Mouse (Mus musculus): Measurements from ENCODE around the gene Golga3. TPM values are rescaled to one million over a fixed set of nuclear protein-coding genes. Genes with fewer than 3 reads are reported as not detected.

Gene Golga3
- total and polyA plus RNA-seq, 3 experiments = 4.2 to 27.3 (median 21.3) TPM

- Histone ChIP-seq H3K4me3 (ENCODE audit: low read depth, low read length) (no peak overlapping the region), H3K9me3 (replicated peaks) (no peaks in the 10 kb centered on the region), H3K4me1 (ENCODE audit: insufficient read depth, low read depth, low read length) (no peaks in the 10 kb centered on the region), H3K27me3 (ENCODE audit: insufficient read depth, low read length) (no peaks in the 10 kb centered on the region), H3K36me3 (replicated peaks) (peaks cover 91% of the 10 kb centered on the region)
- ATAC-seq (ENCODE audit: extremely low read depth, insufficient number of reproducible peaks, low FRiP score, poor library complexity, severe bottlenecking) (no peak), DNase-seq (ENCODE audit: low spot score) (no peak)
- TF ChIP-seq CTCF (IDR thresholded peaks at IDR 0.05; ENCODE audit: low read depth, low read length) = no peak
- TF ChIP-seq TAL1 (conservative IDR thresholded peaks at IDR 0.05; ENCODE audit: low read depth, low read length) = no peak
- TF ChIP-seq GATA2 (IDR thresholded peaks at IDR 0.05; ENCODE audit: borderline replicate concordance, low read depth, low read length) = no peak
- TF ChIP-seq POLR2AphosphoS5 (IDR thresholded peaks at IDR 0.05; ENCODE audit: insufficient replicate concordance, low read depth, low read length) = no peak
- TF ChIP-seq GATA1 (IDR thresholded peaks at IDR 0.05; ENCODE audit: borderline replicate concordance, low read length) = no peak
Observed at GRCm38 (mm10) chr5:110244091-110244490, 67.6 kb downstream of the Golga3 start.

DNA sequence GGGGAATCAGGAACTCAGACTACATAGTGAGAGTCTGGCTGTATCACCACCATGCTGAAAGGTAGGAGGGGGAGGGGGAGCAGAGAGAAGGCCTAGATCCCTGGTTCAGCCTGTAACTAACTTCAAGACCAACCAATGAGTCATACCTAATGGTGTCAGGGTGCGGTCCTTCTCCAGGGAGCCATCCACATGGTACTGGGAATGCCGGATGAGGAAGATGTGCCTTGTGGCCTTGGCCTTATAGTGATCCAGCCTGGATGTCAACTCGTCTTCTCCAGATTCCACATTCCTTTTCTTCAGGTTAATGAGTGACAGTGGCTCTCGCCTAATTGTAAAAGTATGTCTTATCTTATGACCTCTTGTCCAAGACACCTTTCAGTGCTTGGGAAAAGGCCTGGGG, 90.4 kb downstream of the Golga3 start:
- Histone ChIP-seq H3K4me3 (ENCODE audit: low read depth, low read length) (no peak overlapping the region), H3K27me3 (ENCODE audit: insufficient read depth, low read length) (no peaks in the 10 kb centered on the region), H3K9me3 (replicated peaks) (no peaks in the 10 kb centered on the region), H3K4me1 (ENCODE audit: insufficient read depth, low read depth, low read length) (peaks cover 28% of the 10 kb centered on the region), H3K36me3 (replicated peaks) (peaks cover 52% of the 10 kb centered on the region)
- DNase-seq (ENCODE audit: low spot score) (no peak), ATAC-seq (ENCODE audit: extremely low read depth, insufficient number of reproducible peaks, low FRiP score, poor library complexity, severe bottlenecking) (no peak)
- TF ChIP-seq TAL1 (conservative IDR thresholded peaks at IDR 0.05; ENCODE audit: low read depth, low read length) (no peak), POLR2AphosphoS5 (IDR thresholded peaks at IDR 0.05; ENCODE audit: insufficient replicate concordance, low read depth, low read length) (no peak), GATA1 (IDR thresholded peaks at IDR 0.05; ENCODE audit: borderline replicate concordance, low read length) (no peak), GATA2 (IDR thresholded peaks at IDR 0.05; ENCODE audit: borderline replicate concordance, low read depth, low read length) (no peak), CTCF (IDR thresholded peaks at IDR 0.05; ENCODE audit: low read depth, low read length) (no peak)

DNA sequence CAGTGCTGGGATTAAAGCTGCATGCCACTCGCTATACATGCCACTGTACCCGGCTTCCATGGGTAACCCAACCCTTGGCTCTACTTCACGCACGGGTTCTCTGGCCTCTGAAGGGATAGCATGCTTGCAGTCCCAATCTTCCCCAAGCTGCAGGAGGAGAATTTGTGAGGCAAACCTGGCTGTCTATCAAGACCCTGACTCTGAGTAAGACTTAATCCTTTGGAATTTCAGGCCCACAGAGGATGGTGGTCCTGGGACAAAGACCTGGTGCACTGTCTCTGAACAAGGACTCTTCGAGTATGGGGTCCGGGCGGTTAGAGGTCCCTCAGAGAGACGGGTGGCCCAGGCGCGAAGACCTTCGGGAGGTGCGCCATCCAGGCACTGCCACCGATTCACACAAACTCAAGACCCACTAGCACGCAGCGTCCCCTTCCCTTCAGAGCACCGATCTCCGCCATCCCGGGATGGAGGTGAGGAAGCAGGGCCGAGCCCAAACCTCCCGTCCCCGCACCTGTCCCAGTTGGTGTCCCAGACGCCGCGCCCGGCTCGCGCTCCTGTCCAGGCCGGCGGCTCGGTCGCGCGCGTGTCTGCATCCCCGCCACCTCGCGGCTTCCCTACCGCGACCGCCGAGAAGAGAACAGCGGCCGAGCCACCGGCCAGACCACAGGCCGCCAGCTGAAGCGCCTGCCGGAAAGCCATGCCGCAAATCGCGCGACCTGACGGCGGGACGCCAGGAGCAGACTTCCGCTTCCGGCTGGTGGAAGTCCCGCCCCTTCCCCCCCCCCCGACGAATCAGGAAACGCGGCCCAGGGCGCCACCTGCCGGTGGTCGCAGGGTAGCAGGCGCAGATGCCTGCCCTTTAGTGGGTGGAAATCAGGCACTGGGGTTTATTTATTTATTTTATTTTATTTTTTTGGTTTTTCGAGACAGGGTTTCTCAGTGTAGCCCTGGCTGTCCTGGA, 92.9 kb downstream of the Golga3 start, which contains the start of gene Pgam5:
Pgam5 (minus strand) TSS at position 773 of the 961 bp plus-strand sequence.
- H3K9me3 ChIP-seq (replicated peaks) = no peaks in the 10 kb centered on the region
- ATAC-seq (ENCODE audit: extremely low read depth, insufficient number of reproducible peaks, low FRiP score, poor library complexity, severe bottlenecking) (peak; percentile 58), DNase-seq (ENCODE audit: low spot score) (peak; percentile 81)
- TF ChIP-seq GATA1 (IDR thresholded peaks at IDR 0.05; ENCODE audit: borderline replicate concordance, low read length) (no peak), CTCF (IDR thresholded peaks at IDR 0.05; ENCODE audit: low read depth, low read length) (0 out of 2 replicates have a peak, but pooled peaks have one; percentile 32)
- no peaks in the 10 kb centered on the region for H3K27me3 ChIP-seq (ENCODE audit: insufficient read depth, low read length)
- peaks cover 44% of the 10 kb centered on the region for H3K4me1 ChIP-seq (ENCODE audit: insufficient read depth, low read depth, low read length)
- peak within 1 kb of the TSS; percentile 99 for H3K4me3 ChIP-seq (ENCODE audit: low read depth, low read length)
- H3K36me3 ChIP-seq (replicated peaks) = peaks cover 52% of the 10 kb centered on the region

DNA sequence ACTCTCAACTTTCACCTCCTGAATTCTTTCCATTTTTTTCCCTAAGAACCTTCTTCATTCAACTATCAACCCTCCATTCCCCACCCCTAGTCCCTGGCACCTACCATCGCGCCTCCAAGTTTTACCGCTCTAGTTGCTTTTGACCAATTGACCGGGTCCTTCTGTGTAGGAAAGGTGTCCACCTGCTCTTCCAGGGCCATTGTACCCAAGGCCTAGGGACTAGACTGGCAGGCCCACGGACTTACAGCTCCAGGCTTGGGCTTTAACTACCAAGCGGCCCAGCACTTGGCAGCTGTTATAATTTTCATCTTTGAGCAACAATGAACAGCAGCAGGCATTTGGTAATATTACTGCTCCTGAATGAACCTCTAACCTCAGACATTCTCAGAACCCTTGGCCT, 93.7 kb downstream of the Golga3 start:
- H3K36me3 ChIP-seq (replicated peaks) = peaks cover 44% of the 10 kb centered on the region
- TF ChIP-seq CTCF (IDR thresholded peaks at IDR 0.05; ENCODE audit: low read depth, low read length) (no peak), GATA2 (IDR thresholded peaks at IDR 0.05; ENCODE audit: borderline replicate concordance, low read depth, low read length) (no peak), POLR2AphosphoS5 (IDR thresholded peaks at IDR 0.05; ENCODE audit: insufficient replicate concordance, low read depth, low read length) (no peak), TAL1 (conservative IDR thresholded peaks at IDR 0.05; ENCODE audit: low read depth, low read length) (no peak), GATA1 (IDR thresholded peaks at IDR 0.05; ENCODE audit: borderline replicate concordance, low read length) (no peak)
- H3K9me3 ChIP-seq (replicated peaks) = no peaks in the 10 kb centered on the region
- no peaks in the 10 kb centered on the region for H3K27me3 ChIP-seq (ENCODE audit: insufficient read depth, low read length)
- DNase-seq (ENCODE audit: low spot score) (no peak), ATAC-seq (ENCODE audit: extremely low read depth, insufficient number of reproducible peaks, low FRiP score, poor library complexity, severe bottlenecking) (no peak)
- H3K4me1 ChIP-seq (ENCODE audit: insufficient read depth, low read depth, low read length) = peaks cover 53% of the 10 kb centered on the region
- H3K4me3 ChIP-seq (ENCODE audit: low read depth, low read length) = no peak overlapping the region

GRCm38 (mm10) chr5:110274147-110274546, 97.6 kb downstream of the Golga3 start:
- DNase-seq (ENCODE audit: low spot score) = peak; percentile 25

DNA sequence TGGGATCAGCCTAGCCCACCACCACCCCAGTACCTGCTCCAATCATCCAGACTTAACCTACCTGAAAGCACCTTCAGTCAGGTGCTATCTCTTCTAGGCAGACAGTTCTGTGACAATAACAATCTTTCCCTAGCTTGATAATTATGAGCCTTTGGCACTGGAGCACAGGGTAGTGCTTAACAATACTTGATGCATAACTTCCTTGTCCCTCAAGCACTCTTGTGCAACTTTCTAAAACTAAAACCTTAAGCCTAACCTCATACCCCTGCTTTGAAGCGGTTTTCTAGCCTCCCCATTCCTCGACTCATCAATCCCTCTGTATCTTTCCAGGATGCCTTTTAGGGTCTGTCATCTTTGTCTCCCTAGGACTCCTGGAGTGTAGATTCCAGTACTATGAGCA, 98.3 kb downstream of the Golga3 start:
- TF ChIP-seq GATA2 (IDR thresholded peaks at IDR 0.05; ENCODE audit: borderline replicate concordance, low read depth, low read length) = no peak
- TF ChIP-seq POLR2AphosphoS5 (IDR thresholded peaks at IDR 0.05; ENCODE audit: insufficient replicate concordance, low read depth, low read length) = no peak
- TF ChIP-seq CTCF (IDR thresholded peaks at IDR 0.05; ENCODE audit: low read depth, low read length) = no peak
- no peak for TF ChIP-seq GATA1 (IDR thresholded peaks at IDR 0.05; ENCODE audit: borderline replicate concordance, low read length)
- TF ChIP-seq TAL1 (conservative IDR thresholded peaks at IDR 0.05; ENCODE audit: low read depth, low read length) = no peak
- peaks cover 44% of the 10 kb centered on the region for H3K36me3 ChIP-seq (replicated peaks)
- H3K27me3 ChIP-seq (ENCODE audit: insufficient read depth, low read length) = no peaks in the 10 kb centered on the region
- ATAC-seq (ENCODE audit: extremely low read depth, insufficient number of reproducible peaks, low FRiP score, poor library complexity, severe bottlenecking) (no peak), DNase-seq (ENCODE audit: low spot score) (no peak)
- H3K4me3 ChIP-seq (ENCODE audit: low read depth, low read length) = peak overlapping the region; percentile 28; the same call in 1 of the 2 replicates
- H3K4me1 ChIP-seq (ENCODE audit: insufficient read depth, low read depth, low read length) = peaks cover 38% of the 10 kb centered on the region
- no peaks in the 10 kb centered on the region for H3K9me3 ChIP-seq (replicated peaks)

More at GRCm38 (mm10) chr5:110274147-110274546, 97.6 kb downstream of the Golga3 start:
- no peaks in the 10 kb centered on the region for H3K9me3 ChIP-seq (replicated peaks)
- H3K27me3 ChIP-seq (ENCODE audit: insufficient read depth, low read length) = no peaks in the 10 kb centered on the region
- H3K4me1 ChIP-seq (ENCODE audit: insufficient read depth, low read depth, low read length) = peaks cover 38% of the 10 kb centered on the region
- ATAC-seq (ENCODE audit: extremely low read depth, insufficient number of reproducible peaks, low FRiP score, poor library complexity, severe bottlenecking) = peak; percentile 80
- peaks cover 44% of the 10 kb centered on the region for H3K36me3 ChIP-seq (replicated peaks)
- H3K4me3 ChIP-seq (ENCODE audit: low read depth, low read length) = peak overlapping the region; percentile 28; the same call in 1 of the 2 replicates
- TF ChIP-seq TAL1 (conservative IDR thresholded peaks at IDR 0.05; ENCODE audit: low read depth, low read length) = peak; percentile 73
- no peak for TF ChIP-seq CTCF (IDR thresholded peaks at IDR 0.05; ENCODE audit: low read depth, low read length)
- no peak for TF ChIP-seq GATA2 (IDR thresholded peaks at IDR 0.05; ENCODE audit: borderline replicate concordance, low read depth, low read length)

Other genes with a start within 250 kb of the Golga3 start
- 46.6 and 51.3 TPM in 2 replicates for gene Zfp932, start 180.2 kb upstream of the Golga3 start, total RNA-seq (2014; fragmentation: Nextera tagmentation)
- gene Zfp932, start 180.2 kb upstream of the Golga3 start, total RNA-seq (2017) = 45.7 and 69.9 TPM in 2 replicates
- gene Zfp932, start 180.2 kb upstream of the Golga3 start, polyA plus RNA-seq (2012) = 0.66 and 0.77 TPM in 2 replicates
- 33.2 and 49.1 TPM in 2 replicates for gene Gm17655, start 104.2 kb upstream of the Golga3 start, total RNA-seq (2014; fragmentation: Nextera tagmentation)
- gene Gm17655, start 104.2 kb upstream of the Golga3 start, total RNA-seq (2017) = 6.5 and 16.0 TPM in 2 replicates
- 0.14 and 0.50 TPM in 2 replicates for gene Gm17655, start 104.2 kb upstream of the Golga3 start, polyA plus RNA-seq (2012)
- 5.4 and 7.4 TPM in 2 replicates for gene Gm35315, start 82.3 kb upstream of the Golga3 start, total RNA-seq (2014; fragmentation: Nextera tagmentation)
- gene Gm35315, start 82.3 kb upstream of the Golga3 start, total RNA-seq (2017) = 3.8 TPM in 2 replicates
- 0.09 and 0.10 TPM in 2 replicates for gene Gm35315, start 82.3 kb upstream of the Golga3 start, polyA plus RNA-seq (2012)
- gene Plcxd1, start 76.7 kb upstream of the Golga3 start, total RNA-seq (2014; fragmentation: Nextera tagmentation) = not detected in 2 replicates
- gene Plcxd1, start 76.7 kb upstream of the Golga3 start, total RNA-seq (2017) = 0.06 and 0.11 TPM in 2 replicates
- not detected in 2 replicates for gene Plcxd1, start 76.7 kb upstream of the Golga3 start, polyA plus RNA-seq (2012)
- 16.6 and 17.0 TPM in 2 replicates for gene Gtpbp6, start 68.5 kb upstream of the Golga3 start, total RNA-seq (2014; fragmentation: Nextera tagmentation)
- gene Gtpbp6, start 68.5 kb upstream of the Golga3 start, total RNA-seq (2017) = 17.5 and 17.8 TPM in 2 replicates
- gene Gtpbp6, start 68.5 kb upstream of the Golga3 start, polyA plus RNA-seq (2012) = 35.6 and 40.9 TPM in 2 replicates
- 10.4 and 12.1 TPM in 2 replicates for gene Zfp605, start 66.6 kb upstream of the Golga3 start, total RNA-seq (2014; fragmentation: Nextera tagmentation)
- 7.3 and 8.2 TPM in 2 replicates for gene Zfp605, start 66.6 kb upstream of the Golga3 start, total RNA-seq (2017)
- gene Zfp605, start 66.6 kb upstream of the Golga3 start, polyA plus RNA-seq (2012) = 0.24 and 0.40 TPM in 2 replicates
- 82.8 and 93.5 TPM in 2 replicates for gene Chfr, start 40.9 kb upstream of the Golga3 start, total RNA-seq (2014; fragmentation: Nextera tagmentation)
- gene Chfr, start 40.9 kb upstream of the Golga3 start, total RNA-seq (2017) = 65.3 and 79.8 TPM in 2 replicates
- gene Chfr, start 40.9 kb upstream of the Golga3 start, polyA plus RNA-seq (2012) = 37.1 and 49.0 TPM in 2 replicates
- 42.6 and 52.7 TPM in 2 replicates for gene Ankle2, start 54.3 kb downstream of the Golga3 start, total RNA-seq (2014; fragmentation: Nextera tagmentation)
- 34.3 and 40.7 TPM in 2 replicates for gene Ankle2, start 54.3 kb downstream of the Golga3 start, total RNA-seq (2017)
- 8.1 and 11.7 TPM in 2 replicates for gene Ankle2, start 54.3 kb downstream of the Golga3 start, polyA plus RNA-seq (2012)
- 52.8 and 69.2 TPM in 2 replicates for gene Pgam5, start 93.2 kb downstream of the Golga3 start, total RNA-seq (2014; fragmentation: Nextera tagmentation)
- gene Pgam5, start 93.2 kb downstream of the Golga3 start, total RNA-seq (2017) = 67.0 and 76.5 TPM in 2 replicates
- gene Pgam5, start 93.2 kb downstream of the Golga3 start, polyA plus RNA-seq (2012) = 20.9 and 23.8 TPM in 2 replicates
- gene Pxmp2, start 109.5 kb downstream of the Golga3 start, total RNA-seq (2014; fragmentation: Nextera tagmentation) = 13.0 and 17.5 TPM in 2 replicates
- 12.9 and 15.6 TPM in 2 replicates for gene Pxmp2, start 109.5 kb downstream of the Golga3 start, total RNA-seq (2017)
- gene Pxmp2, start 109.5 kb downstream of the Golga3 start, polyA plus RNA-seq (2012) = 41.4 and 52.9 TPM in 2 replicates
- gene Pole, start 109.6 kb downstream of the Golga3 start, total RNA-seq (2014; fragmentation: Nextera tagmentation) = 139 and 144 TPM in 2 replicates
- gene Pole, start 109.6 kb downstream of the Golga3 start, total RNA-seq (2017) = 64.6 and 67.2 TPM in 2 replicates
- gene Pole, start 109.6 kb downstream of the Golga3 start, polyA plus RNA-seq (2012) = 30.0 and 30.9 TPM in 2 replicates
- gene P2rx2, start 166.5 kb downstream of the Golga3 start, total RNA-seq (2014; fragmentation: Nextera tagmentation) = not detected in 2 replicates
- not detected in 2 replicates for gene P2rx2, start 166.5 kb downstream of the Golga3 start, total RNA-seq (2017)
- gene P2rx2, start 166.5 kb downstream of the Golga3 start, polyA plus RNA-seq (2012) = not detected in 2 replicates
- gene Lrcol1, start 168.0 kb downstream of the Golga3 start, total RNA-seq (2014; fragmentation: Nextera tagmentation) = not detected in 2 replicates
- not detected in 2 replicates for gene Lrcol1, start 168.0 kb downstream of the Golga3 start, total RNA-seq (2017)
- gene Lrcol1, start 168.0 kb downstream of the Golga3 start, polyA plus RNA-seq (2012) = not detected in 2 replicates

Data from G1E (cell line).